Mouse (Mus musculus) layer of hippocampus, postnatal 25 days (tissue): Measurements from ENCODE around the gene Fam129b. TPM values are rescaled to one million over a fixed set of nuclear protein-coding genes. Genes with fewer than 3 reads are reported as not detected.

Experiments used
- DNase-seq, 2 experiments: peaks; one replicate each; pipeline ENCODE4 v3.0.0; 2022; ENCODE audit warnings: mixed read lengths in 2 of 2, low spot score in 1 of 2; ENCODE audit errors: extremely low spot score in 1 of 2
- total RNA-seq, 2 experiments: library from RNA; stranded (reverse); gene quantifications; 2 replicates each; pipeline ENCODE4 v1.2.3; 2021

The Fam129b gene
- total RNA-seq, 2 experiments from 2014 or later = 15.1 to 15.7 TPM

GRCm38 (mm10) chr2:32888029-32888428 is 12.1 kb downstream of the Fam129b start:
- no peak for DNase-seq

- DNase-seq = no peak
Observed at GRCm38 (mm10) chr2:32888551-32888950, 12.6 kb downstream of the Fam129b start.

GRCm38 (mm10) chr2:32890280-32890679 is 14.4 kb downstream of the Fam129b start:
- DNase-seq = no peak

- DNase-seq = no peak
Observed at GRCm38 (mm10) chr2:32891278-32891677, 15.4 kb downstream of the Fam129b start.

GRCm38 (mm10) chr2:32892490-32892889 is 16.6 kb downstream of the Fam129b start:
- no peak for DNase-seq

GRCm38 (mm10) chr2:32894097-32894496 is 18.2 kb downstream of the Fam129b start:
- no peak for DNase-seq

- DNase-seq = no peak
Observed at GRCm38 (mm10) chr2:32895606-32896106, 19.7 kb downstream of the Fam129b start.

GRCm38 (mm10) chr2:32896507-32897147 is 20.7 kb downstream of the Fam129b start:
- DNase-seq = no peak

- no peak for DNase-seq
Observed at GRCm38 (mm10) chr2:32898983-32899382, 23.1 kb downstream of the Fam129b start.

- DNase-seq = no peak
Observed at GRCm38 (mm10) chr2:32902126-32902525, 26.2 kb downstream of the Fam129b start.

- no peak for DNase-seq
Observed at GRCm38 (mm10) chr2:32903470-32903869, 27.6 kb downstream of the Fam129b start.

- DNase-seq = no peak
Observed at GRCm38 (mm10) chr2:32904637-32905036, 28.7 kb downstream of the Fam129b start.

- DNase-seq = no peak
Observed at GRCm38 (mm10) chr2:32905297-32905696, 29.4 kb downstream of the Fam129b start.

GRCm38 (mm10) chr2:32907442-32907841 is 31.5 kb downstream of the Fam129b start:
- no peak for DNase-seq

- DNase-seq = no peak
Observed at GRCm38 (mm10) chr2:32908272-32908671, 32.4 kb downstream of the Fam129b start.

- DNase-seq = no peak
Observed at GRCm38 (mm10) chr2:32908796-32909195, 32.9 kb downstream of the Fam129b start.

GRCm38 (mm10) chr2:32911639-32912182 is 35.8 kb downstream of the Fam129b start:
- no peak for DNase-seq

- DNase-seq = peak; percentile 79 to 90
Observed at GRCm38 (mm10) chr2:32912210-32912804, 36.4 kb downstream of the Fam129b start.

- DNase-seq = no peak
Observed at GRCm38 (mm10) chr2:32914362-32914761, 38.4 kb downstream of the Fam129b start.

- DNase-seq = no peak
Observed at GRCm38 (mm10) chr2:32914896-32915295, 39.0 kb downstream of the Fam129b start.

GRCm38 (mm10) chr2:32917526-32917925 is 41.6 kb downstream of the Fam129b start:
- DNase-seq = no peak

- no peak for DNase-seq
Observed at GRCm38 (mm10) chr2:32918391-32918790, 42.5 kb downstream of the Fam129b start.
